Mouse (Mus musculus): ENCODE results near the gene Aym1. TPM values are rescaled to one million over a fixed set of nuclear protein-coding genes. Genes with fewer than 3 reads are reported as not detected.
A peak's percentile ranks its signal among the peaks of the same experiment; 100 is the strongest.
"Not testable (repeated sequence)": the region's sequence is repeated elsewhere in the genome, so short reads cannot be mapped to it uniquely, and the experiment has no call there.

Aym1 gene
- total RNA-seq, 1 experiment from 2014 or later, result not detected

DNA sequence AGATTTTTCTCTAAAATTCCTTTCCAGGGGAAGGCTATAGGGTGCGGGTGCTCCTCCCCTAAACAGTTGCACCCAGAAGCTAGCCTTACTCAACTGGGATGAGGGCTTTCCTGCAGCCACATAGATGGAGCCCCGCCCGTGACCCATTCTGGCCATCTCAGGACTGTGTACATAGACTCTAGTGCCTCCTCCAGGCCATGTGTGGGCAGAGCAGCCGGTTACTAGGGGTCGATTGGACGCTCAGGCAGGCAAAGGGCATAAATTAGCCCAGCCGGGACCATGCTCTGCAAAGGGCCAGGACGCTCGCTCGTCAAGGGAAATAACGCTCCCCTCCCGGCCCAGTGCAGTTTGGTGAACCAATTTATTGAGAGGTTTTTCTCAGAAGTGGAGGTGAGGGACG, 8.5 kb upstream of the Aym1 start:
- ATAC-seq (replicated peaks in 1 of 2; ENCODE audit: insufficient read depth in 1 of 2, low FRiP score in 2 of 2, low TSS enrichment in 1 of 2, low read depth in 1 of 2, poor library complexity in 2 of 2, severe bottlenecking in 2 of 2), result no peak

DNA sequence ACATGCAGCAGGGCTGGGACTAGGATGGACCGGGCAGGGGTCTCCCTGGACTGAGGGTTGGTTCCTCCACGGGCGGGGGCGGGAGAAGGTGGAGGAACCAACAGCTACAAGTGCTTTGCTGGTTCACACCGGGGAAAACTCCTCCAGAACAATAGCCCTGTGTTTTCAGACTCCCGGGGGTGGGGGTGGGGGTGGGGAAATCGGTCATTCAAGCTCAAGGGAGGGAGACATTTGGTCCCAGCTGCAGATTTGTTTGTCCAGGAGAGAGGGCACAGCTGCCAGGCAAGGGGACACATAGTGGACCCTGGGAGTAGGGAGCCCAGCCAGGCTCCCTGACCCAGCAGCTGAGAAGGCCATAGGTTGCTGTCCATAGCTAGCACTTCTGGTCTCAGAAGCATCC, 7.9 kb upstream of the Aym1 start:
- no peak for ATAC-seq (replicated peaks in 1 of 2; ENCODE audit: insufficient read depth in 1 of 2, low FRiP score in 2 of 2, low TSS enrichment in 1 of 2, low read depth in 1 of 2, poor library complexity in 2 of 2, severe bottlenecking in 2 of 2)

DNA sequence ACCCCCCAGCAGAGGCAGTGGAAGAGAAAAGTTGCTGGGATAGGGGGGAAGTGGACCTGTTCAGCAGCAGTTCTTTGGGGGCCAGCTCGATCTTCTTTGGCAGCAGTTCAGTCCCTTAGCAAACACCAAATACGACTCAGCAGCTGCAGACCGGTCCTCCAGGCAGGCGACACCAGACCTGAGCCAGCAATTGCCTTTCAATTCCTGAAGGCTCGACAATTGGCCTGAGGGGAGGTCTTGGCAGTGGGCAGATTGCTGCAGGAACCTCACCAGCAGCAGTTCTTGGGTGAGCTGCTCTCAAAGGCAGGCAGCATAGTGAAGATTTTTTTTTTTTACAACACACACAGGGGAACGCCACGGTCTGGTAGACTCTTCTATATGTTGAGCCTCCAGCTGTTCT, 7.3 kb upstream of the Aym1 start:
- ATAC-seq (replicated peaks in 1 of 2; ENCODE audit: insufficient read depth in 1 of 2, low FRiP score in 2 of 2, low TSS enrichment in 1 of 2, low read depth in 1 of 2, poor library complexity in 2 of 2, severe bottlenecking in 2 of 2), result no peak

DNA sequence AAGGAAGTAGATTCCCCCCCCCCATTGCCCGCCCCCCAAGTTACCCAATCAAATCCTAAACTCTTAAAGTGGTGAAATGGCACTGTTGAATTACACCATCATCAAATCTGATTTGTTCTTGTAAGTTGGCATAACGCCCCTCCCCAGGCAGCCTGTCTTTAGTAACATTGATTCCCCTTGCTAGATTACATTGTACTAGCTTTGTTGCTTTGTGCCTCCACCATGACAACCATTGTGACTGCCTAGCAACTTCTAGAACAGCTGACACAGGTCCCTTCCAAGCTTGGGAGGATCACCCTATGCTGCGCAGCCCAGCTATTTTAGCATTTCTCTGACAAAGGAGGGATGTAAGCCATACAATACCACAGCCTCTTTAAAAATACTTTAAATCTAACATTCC, 5.3 kb upstream of the Aym1 start:
- ATAC-seq (replicated peaks in 1 of 2; ENCODE audit: insufficient read depth in 1 of 2, low FRiP score in 2 of 2, low TSS enrichment in 1 of 2, low read depth in 1 of 2, poor library complexity in 2 of 2, severe bottlenecking in 2 of 2), result no peak

DNA sequence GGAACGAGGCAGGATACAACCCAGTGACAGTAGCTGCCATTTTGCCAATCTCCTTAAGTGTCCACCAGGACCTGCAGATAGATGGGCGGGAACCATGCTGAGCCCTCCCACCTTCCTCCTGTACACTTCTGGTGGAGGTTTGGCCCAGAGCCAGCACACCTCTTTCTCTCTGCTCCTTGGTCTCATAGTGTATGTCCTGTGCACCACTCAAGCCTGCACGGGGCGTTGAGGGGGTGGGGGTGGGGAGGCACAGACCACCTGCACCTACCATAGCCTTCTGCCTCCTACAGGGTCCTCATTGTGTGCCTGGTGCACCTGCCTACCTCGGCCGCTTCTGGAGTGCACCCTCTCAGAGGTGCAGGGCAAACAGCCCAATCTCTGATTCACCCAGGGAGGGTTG, 4.5 kb upstream of the Aym1 start:
- ATAC-seq (replicated peaks in 1 of 2; ENCODE audit: insufficient read depth in 1 of 2, low FRiP score in 2 of 2, low TSS enrichment in 1 of 2, low read depth in 1 of 2, poor library complexity in 2 of 2, severe bottlenecking in 2 of 2), result no peak

DNA sequence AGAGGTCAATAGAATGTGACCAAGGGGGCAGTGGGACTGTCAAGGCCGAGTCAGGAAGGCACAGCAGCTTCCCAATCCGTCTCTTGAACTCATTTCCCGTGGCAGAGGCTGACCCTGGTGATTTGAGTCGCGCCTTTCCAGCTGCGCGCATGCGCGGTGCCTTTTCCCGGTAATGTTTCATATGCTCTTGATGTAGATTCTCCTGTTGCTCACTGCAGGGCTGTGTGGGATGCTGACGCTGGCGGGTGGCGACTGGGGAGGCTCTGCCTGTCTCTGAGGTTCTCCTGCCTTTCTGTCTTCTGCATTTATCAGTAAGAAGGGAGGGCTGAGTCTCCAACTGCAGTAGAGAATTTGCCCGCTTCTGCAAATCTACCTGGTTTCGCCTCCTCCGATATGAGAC, 2.8 kb upstream of the Aym1 start:
- ATAC-seq (replicated peaks in 1 of 2; ENCODE audit: insufficient read depth in 1 of 2, low FRiP score in 2 of 2, low TSS enrichment in 1 of 2, low read depth in 1 of 2, poor library complexity in 2 of 2, severe bottlenecking in 2 of 2), result no peak

DNA sequence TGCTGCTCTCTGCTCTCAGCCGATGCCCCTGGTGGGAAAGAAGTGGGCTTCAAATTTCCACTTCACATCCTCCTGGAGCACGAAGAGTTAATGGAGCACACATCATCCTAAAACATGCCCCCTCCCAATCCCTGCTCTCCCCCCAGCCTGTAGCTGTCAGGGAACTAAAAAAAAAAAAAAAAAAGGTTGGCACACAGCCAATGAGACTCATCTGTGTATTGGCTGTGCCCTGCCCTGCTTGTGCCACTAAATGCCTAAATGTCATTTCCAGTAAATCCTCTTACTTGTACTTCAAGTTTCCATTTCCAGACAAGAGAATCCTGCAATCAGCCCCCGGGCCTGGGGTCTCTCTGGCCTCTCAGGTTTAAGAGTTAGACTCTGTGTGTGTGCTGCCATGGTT, 562 bp downstream of the Aym1 start:
- no peak for ATAC-seq (replicated peaks in 1 of 2; ENCODE audit: insufficient read depth in 1 of 2, low FRiP score in 2 of 2, low TSS enrichment in 1 of 2, low read depth in 1 of 2, poor library complexity in 2 of 2, severe bottlenecking in 2 of 2)

DNA sequence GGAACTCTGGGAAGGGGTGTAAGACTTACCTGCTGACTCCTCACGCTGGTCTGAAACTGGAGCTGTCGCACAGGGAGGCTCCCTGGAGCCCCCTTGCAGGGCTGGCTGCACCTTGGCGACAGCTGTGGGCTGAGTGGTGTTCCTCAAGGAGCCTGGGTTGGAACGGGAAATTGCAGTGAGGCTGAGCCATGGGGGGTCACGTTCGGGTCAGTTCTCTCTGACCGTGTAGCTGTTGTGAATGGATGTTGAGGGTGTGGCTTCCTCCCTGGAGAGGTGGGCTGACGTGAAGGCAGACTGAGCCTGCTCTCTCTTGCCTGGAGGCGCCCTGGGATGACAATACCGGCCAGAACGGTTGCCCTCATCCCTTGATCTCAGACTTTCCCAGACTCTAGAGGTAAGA, 1.7 kb downstream of the Aym1 start:
- no peak for ATAC-seq (replicated peaks in 1 of 2; ENCODE audit: insufficient read depth in 1 of 2, low FRiP score in 2 of 2, low TSS enrichment in 1 of 2, low read depth in 1 of 2, poor library complexity in 2 of 2, severe bottlenecking in 2 of 2)

DNA sequence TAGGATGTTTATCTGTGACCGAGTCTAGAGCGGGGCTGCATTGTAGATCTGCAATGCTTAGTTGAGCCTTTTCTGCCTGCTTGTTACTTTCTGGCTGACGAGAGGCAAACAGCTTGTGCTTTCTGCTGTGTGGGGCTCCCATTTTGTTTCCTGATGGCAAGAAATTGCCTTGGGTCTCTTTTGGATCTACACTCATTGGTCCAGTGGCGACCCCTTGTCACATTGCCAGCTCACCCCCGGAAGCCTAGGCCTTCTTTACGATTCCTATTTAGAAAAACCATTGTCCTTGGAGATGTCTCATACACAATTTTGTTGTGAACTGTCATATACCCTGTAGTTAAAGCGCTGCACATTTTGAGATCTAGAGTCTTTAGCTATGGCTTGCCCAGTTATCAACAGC, 4.2 kb downstream of the Aym1 start:
- no peak for ATAC-seq (replicated peaks in 1 of 2; ENCODE audit: insufficient read depth in 1 of 2, low FRiP score in 2 of 2, low TSS enrichment in 1 of 2, low read depth in 1 of 2, poor library complexity in 2 of 2, severe bottlenecking in 2 of 2)

DNA sequence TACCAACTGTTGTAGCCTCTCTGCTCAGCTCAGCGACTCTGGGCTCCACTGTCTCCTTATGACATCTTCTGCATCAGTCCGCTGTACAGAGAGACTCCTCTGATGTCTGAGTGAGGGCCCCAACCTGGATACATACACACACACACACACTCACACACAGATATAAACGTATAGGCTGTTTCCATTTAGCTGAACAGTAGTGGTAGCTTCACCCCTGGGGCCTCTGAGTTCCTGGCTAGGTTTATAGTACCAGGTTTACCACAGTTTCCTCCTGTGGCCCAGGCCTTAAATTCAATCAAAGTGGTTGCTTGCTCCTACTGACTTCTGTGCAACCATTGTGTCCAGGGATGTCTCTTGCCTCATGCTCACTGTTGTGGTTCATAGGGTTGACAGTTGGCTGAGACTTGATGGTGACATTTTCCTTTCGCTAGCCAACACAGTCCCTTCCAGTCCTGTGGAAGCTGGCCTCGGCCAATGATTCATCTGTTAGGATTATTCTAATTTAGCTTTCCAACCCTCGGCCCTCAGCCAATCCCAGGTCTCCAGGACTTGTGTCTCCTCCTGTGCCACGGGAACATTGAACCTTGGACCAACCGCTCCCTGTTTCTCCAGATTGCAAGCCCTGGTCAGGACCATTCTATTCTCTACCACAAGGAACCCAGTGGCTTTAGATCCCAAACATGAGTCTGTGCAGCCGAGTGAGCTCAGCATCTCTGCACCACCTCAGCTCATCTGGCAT, 5.3 kb downstream of the Aym1 start:
- no peak for ATAC-seq (replicated peaks in 1 of 2; ENCODE audit: insufficient read depth in 1 of 2, low FRiP score in 2 of 2, low TSS enrichment in 1 of 2, low read depth in 1 of 2, poor library complexity in 2 of 2, severe bottlenecking in 2 of 2)

DNA sequence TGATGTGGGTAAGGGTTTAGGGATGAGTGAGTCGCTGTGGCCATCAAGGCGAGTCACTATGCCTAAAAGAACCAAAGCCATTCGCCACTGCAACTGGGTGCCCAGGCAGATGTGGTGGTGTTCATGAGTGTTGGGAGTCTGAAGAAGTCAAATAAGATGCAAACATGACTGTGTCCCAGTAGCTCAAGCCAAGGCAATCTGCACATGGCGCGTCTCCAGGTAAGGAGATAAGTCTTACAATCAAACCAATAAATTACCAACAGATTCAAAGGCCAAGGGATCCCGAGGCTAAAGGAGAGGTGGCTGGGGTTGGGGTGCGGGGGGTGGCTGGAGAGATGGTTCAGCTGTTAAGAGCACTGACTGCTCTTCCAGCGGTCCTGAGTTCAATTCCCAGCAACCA, 6.1 kb downstream of the Aym1 start:
- no peak for ATAC-seq (replicated peaks in 1 of 2; ENCODE audit: insufficient read depth in 1 of 2, low FRiP score in 2 of 2, low TSS enrichment in 1 of 2, low read depth in 1 of 2, poor library complexity in 2 of 2, severe bottlenecking in 2 of 2)

DNA sequence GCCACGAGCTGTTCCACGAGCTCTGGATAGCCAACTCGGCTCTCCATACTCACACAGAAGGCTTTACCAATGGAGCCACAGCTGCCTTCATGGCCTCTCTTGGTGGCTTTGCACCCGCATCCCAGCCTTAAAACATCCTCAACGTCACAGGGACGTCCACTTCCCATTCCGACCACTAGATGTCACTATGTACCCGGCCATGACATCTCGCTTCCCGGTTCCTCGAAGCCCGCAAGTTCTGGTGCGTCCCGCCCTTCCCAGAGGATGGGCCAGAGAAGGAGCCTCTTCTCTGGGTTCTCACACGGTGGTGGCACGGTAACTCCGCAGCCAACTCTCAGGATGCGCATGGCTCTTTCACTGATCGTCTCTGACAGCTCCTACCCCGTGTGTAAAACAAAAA, 8.8 kb downstream of the Aym1 start:
- peak; percentile 49 to 73; a peak in 3 of 4 replicates for ATAC-seq (replicated peaks in 1 of 2; ENCODE audit: insufficient read depth in 1 of 2, low FRiP score in 2 of 2, low TSS enrichment in 1 of 2, low read depth in 1 of 2, poor library complexity in 2 of 2, severe bottlenecking in 2 of 2)

DNA sequence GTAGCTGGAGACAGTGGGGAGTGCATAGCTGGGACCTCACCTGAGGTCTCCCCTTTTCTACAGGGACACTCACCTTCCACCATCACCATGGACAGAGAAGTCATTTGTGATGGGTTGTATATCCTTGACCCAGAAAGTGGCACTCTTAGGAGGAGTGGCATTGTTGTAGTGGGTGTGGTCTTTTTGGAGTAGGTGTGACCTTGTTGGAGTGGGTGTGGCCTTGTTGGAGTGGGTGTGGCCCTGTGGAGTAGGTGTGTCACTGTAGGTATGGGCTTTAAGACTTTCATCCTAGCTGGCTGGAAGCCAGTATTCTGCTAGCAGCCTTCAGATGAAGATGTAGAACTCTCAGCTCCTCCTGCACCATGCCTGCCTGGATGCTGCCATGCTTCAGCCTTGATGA, 10.6 kb downstream of the Aym1 start:
- not testable (repeated sequence) for ATAC-seq (replicated peaks in 1 of 2; ENCODE audit: insufficient read depth in 1 of 2, low FRiP score in 2 of 2, low TSS enrichment in 1 of 2, low read depth in 1 of 2, poor library complexity in 2 of 2, severe bottlenecking in 2 of 2)

DNA sequence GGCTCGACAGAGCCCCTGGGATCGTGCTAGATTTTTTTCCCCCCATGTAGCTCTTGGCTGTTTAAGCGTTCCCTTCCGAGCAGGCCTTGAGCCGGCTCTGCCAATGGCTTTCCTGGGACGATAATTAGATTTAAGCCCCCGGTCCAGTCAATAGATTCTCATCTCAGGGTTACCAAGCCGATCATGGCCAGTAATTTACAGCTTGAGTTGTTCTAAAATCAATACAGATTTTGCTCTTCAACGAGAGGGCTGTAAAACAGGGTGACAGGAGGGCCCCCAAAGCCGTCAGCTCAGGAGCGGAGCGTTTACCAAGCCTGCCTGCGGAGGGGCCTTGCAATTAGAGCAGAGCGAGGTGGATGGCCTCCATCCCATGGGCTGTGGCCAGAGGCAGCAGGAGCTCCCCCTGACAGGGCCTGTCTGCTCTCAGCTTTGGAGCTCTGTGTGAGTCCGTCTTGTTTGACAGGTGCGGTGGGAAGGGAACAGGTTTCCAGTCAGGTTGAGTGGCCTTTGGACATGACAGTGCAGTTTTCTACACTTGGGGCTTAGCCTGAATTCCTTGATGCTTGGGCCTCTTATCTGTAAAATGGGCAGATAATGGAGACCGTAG, 12.3 kb downstream of the Aym1 start:
- ATAC-seq (replicated peaks in 1 of 2; ENCODE audit: insufficient read depth in 1 of 2, low FRiP score in 2 of 2, low TSS enrichment in 1 of 2, low read depth in 1 of 2, poor library complexity in 2 of 2, severe bottlenecking in 2 of 2), result no peak

DNA sequence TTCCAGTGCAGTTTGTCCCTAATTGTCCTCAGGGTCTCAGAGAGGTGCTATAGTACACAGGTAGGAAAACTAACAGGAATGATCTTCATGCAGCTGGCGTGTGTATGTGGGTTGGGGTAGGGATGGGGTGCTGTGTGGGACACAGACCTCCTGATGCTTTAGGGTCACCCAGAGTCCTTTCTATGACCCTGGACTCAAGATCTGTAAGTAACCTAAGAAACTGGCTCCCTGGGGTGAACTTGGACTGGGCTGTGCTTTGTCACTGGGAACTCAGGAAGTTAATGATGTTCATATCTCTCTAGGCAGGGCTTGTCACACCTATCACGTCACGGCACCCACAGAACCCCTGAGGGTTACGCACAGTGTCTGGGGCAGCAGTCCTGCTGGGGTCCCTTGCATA, 15.4 kb downstream of the Aym1 start:
- no peak for ATAC-seq (replicated peaks in 1 of 2; ENCODE audit: insufficient read depth in 1 of 2, low FRiP score in 2 of 2, low TSS enrichment in 1 of 2, low read depth in 1 of 2, poor library complexity in 2 of 2, severe bottlenecking in 2 of 2)

DNA sequence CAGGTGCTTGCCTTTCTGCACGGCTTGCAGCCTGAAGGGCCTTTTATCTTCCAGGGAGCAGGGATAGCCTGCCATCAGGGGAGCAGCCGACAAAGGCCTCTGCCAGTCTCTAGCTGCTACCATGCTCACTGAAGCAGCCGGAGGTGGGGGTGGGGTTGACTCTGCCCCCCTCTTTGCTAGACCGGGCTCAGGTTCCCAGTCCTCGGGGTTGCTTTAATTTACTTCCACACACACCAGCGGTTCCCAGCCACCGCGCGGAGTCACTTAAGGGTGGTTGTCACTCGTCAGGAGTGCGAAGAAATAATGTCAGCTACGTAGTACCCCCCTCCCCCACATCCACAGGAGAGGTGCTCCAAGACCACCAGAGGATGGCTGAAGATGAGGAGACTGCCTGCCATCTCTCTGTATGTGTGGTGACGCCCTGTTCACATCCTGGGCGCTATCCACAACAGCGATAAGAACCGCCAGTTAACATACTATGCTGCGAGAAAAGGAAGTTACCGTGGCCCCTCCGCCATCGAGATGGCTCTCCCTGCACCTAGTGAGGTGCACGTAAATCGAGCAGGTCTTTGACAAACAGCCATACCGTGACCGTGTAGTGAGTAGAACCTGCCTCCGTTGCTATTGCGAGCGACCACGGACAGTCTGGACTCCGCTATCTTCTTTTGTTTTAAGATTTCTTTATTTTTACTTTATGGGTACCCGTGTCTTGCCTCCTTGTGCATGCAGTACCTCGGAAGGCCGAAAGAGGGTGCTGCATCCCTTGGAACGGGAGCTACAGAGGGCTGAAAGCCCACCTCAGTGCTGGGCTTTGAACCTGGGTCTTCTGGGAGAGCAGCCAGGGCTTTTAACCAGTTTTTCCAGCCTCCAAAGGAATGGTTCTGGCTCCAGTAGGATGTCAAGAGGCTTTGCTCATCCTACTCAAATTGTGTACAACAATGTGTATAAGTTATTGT, 16.2 kb downstream of the Aym1 start:
- ATAC-seq (replicated peaks in 1 of 2; ENCODE audit: insufficient read depth in 1 of 2, low FRiP score in 2 of 2, low TSS enrichment in 1 of 2, low read depth in 1 of 2, poor library complexity in 2 of 2, severe bottlenecking in 2 of 2), result 0 out of 4 replicates have a peak, but pooled peaks have one; percentile 16 to 46

DNA sequence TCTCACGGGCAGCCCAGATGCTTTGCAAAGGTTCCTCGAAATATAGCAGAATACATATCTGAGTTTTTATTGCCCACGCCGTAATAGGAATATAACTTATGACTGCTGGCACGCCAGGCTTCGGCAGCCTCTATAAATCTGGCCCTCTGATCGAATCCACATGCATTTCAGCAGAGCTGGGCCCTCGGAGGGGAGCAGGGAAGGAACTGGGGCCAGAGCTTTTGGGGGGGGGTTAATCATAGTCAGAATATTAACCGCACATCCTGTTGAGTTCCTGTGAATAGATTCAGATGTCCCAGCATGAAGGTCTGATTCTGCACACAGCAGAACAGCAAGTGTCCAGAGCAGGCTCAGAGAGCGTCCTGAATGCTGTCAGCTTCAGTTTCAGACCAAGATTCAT, 17.2 kb downstream of the Aym1 start:
- ATAC-seq (replicated peaks in 1 of 2; ENCODE audit: insufficient read depth in 1 of 2, low FRiP score in 2 of 2, low TSS enrichment in 1 of 2, low read depth in 1 of 2, poor library complexity in 2 of 2, severe bottlenecking in 2 of 2), result no peak

DNA sequence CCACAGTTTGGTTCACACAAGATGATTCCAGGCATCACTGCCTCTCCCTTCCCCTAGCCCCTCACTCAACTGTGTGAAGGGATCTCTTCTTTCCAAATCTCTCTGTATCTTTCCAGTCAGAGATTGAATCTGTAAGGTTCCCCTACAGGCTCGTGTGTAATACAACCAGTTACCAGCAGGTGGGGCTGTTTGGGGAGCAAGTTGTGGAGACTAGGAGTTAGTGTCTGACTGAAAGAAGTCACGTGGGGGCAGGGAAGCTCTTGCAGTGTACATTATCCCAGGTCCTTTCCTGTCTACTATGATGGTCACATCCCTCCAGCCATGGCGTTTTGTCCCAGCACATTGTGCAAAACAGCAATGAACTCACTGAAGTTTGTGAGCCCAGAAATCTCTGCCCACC, 18.7 kb downstream of the Aym1 start:
- no peak for ATAC-seq (replicated peaks in 1 of 2; ENCODE audit: insufficient read depth in 1 of 2, low FRiP score in 2 of 2, low TSS enrichment in 1 of 2, low read depth in 1 of 2, poor library complexity in 2 of 2, severe bottlenecking in 2 of 2)
